10 mouse cellular contexts compared by ENCODE assay signal in genomic region chr11:62821893-62822292, GRCm38 (mm10). TPM values are rescaled to one million over a fixed set of nuclear protein-coding genes. Genes with fewer than 3 reads are reported as not detected.
DNase-seq lines count a peak whose midpoint lies in the region; ATAC-seq lines count a peak whose summit lies in the region.
"Had no signal": no experiment of that assay in that cellular context is flagged by ENCODE, and none has a peak within 500 bp of the region (broad histone marks: within the 10 kb centered on the region; RNA-seq: fewer than 3 reads in every experiment).

No protein-coding gene starts in this region.

- H3K27me3 ChIP-seq in embryonic facial prominence, embryonic 13.5 days: no peaks in the 10 kb centered on the region
- H3K27me3 ChIP-seq in lung, embryonic 15.5 days: no peaks in the 10 kb centered on the region

- H3K9ac ChIP-seq in embryonic facial prominence, embryonic 13.5 days: 0 out of 2 replicates have a peak overlapping the region, but pooled peaks have one; percentile 40
- peak overlapping the region; percentile 5; the same call in 1 of the 2 replicates for H3K9ac ChIP-seq in lung, embryonic 15.5 days

- H3K36me3 ChIP-seq in embryonic facial prominence, embryonic 13.5 days: peaks cover 20% of the 10 kb centered on the region; the same call in 1 of the 2 replicates
- H3K36me3 ChIP-seq in lung, embryonic 15.5 days: no peaks in the 10 kb centered on the region
- H3K36me3 ChIP-seq: G1E had no signal

- peak overlapping the region; percentile 87 for H3K4me2 ChIP-seq in embryonic facial prominence, embryonic 13.5 days
- peak overlapping the region; percentile 79 for H3K4me2 ChIP-seq in lung, embryonic 15.5 days

- peak overlapping the region; percentile 13; the same call in 1 of the 2 replicates for H3K27ac ChIP-seq in embryonic facial prominence, embryonic 13.5 days
- peak overlapping the region; percentile 51 for H3K27ac ChIP-seq in lung, embryonic 15.5 days

- no peaks in the 10 kb centered on the region for H3K9me3 ChIP-seq in embryonic facial prominence, embryonic 13.5 days
- no peaks in the 10 kb centered on the region for H3K9me3 ChIP-seq in lung, embryonic 15.5 days
- H3K9me3 ChIP-seq: G1E had no signal

- H3K4me3 ChIP-seq in embryonic facial prominence, embryonic 13.5 days: peak overlapping the region; percentile 60
- H3K4me3 ChIP-seq in lung, embryonic 15.5 days: peak overlapping the region; percentile 29

- H3K4me1 ChIP-seq in embryonic facial prominence, embryonic 13.5 days: peaks cover 38% of the 10 kb centered on the region
- peaks cover 36% of the 10 kb centered on the region for H3K4me1 ChIP-seq in lung, embryonic 15.5 days

- WGBS in embryonic facial prominence, embryonic 13.5 days: 55% methylated on average over 5 of the region's 5 CpGs
- WGBS in lung, embryonic 15.5 days: 50% methylated on average over 5 of the region's 5 CpGs

- ATAC-seq in embryonic facial prominence, embryonic 13.5 days (ENCODE audit: insufficient number of reproducible peaks, insufficient read depth, low FRiP score, low TSS enrichment, low read depth): no peak
- no peak for ATAC-seq in lung, embryonic 15.5 days (ENCODE audit: borderline replicate concordance, extremely low read depth, low FRiP score, low TSS enrichment)

- DNase-seq in gastrocnemius, adult 18-20 months (ENCODE audit: low spot score): peak; percentile 38
- no peak for DNase-seq in gastrocnemius, adult 8-10 months (ENCODE audit: low spot score in 2 of 2)
- DNase-seq in induced T-regulatory cell, adult 2 months (ENCODE audit: low read depth): peak; percentile 39
- DNase-seq in urinary bladder, postnatal 36 days (ENCODE audit: low spot score in 2 of 2): peak; percentile 44 to 56
- no peak for DNase-seq in right cerebral cortex, adult 2 months (ENCODE audit: low spot score in 2 of 2)
- no peak for DNase-seq in MN1 (ENCODE audit: low spot score)

RNA-seq across cellular contexts. Expression of gene Trim16, which starts 1.9 kb away (rescaled TPM):
- 10 to 100 TPM; 27.1 to 30.2 TPM for total RNA-seq in gastrocnemius, adult 18-20 months (2021)
- 10 to 100 TPM; 35.0 to 46.2 (median 37.3) TPM for total RNA-seq in gastrocnemius, adult 8-10 months (2022)
- 19.9 and 20.7 TPM in 2 replicates for polyA plus RNA-seq in embryonic facial prominence, embryonic 13.5 days (2015; fragmentation: Nextera tagmentation; extraction: Ambion mirVana)
- polyA plus RNA-seq in lung, embryonic 15.5 days (2015; fragmentation: Nextera tagmentation; extraction: Ambion mirVana): 20.2 and 23.6 TPM in 2 replicates
- polyA plus RNA-seq: G1E had no signal

RNA-seq across cellular contexts. Expression of gene Fbxw10, which starts 25.0 kb away (rescaled TPM):
- total RNA-seq in gastrocnemius, adult 18-20 months (2021): under 1 TPM; 0.07 to 0.19 TPM
- total RNA-seq in gastrocnemius, adult 8-10 months (2022): under 1 TPM in 3 of 4 experiments, not detected in 1; 0.11 to 0.65 (median 0.19) TPM
- polyA plus RNA-seq in embryonic facial prominence, embryonic 13.5 days (2015; fragmentation: Nextera tagmentation; extraction: Ambion mirVana): 0.89 and 1.0 TPM in 2 replicates
- polyA plus RNA-seq in lung, embryonic 15.5 days (2015; fragmentation: Nextera tagmentation; extraction: Ambion mirVana): 0.38 and 0.49 TPM in 2 replicates
- total RNA-seq: liver, adult 2 months had no signal
- polyA plus RNA-seq: G1E; liver, adult 2 months had no signal

RNA-seq across cellular contexts. Expression of gene Zfp286, which starts 32.6 kb away (rescaled TPM):
- 1 to 10 TPM; 1.1 to 1.4 TPM for total RNA-seq in gastrocnemius, adult 18-20 months (2021)
- total RNA-seq in gastrocnemius, adult 8-10 months (2022): 1 to 10 TPM; 1.4 to 1.7 (median 1.6) TPM
- 38.4 and 39.8 TPM in 2 replicates for polyA plus RNA-seq in embryonic facial prominence, embryonic 13.5 days (2015; fragmentation: Nextera tagmentation; extraction: Ambion mirVana)
- polyA plus RNA-seq in lung, embryonic 15.5 days (2015; fragmentation: Nextera tagmentation; extraction: Ambion mirVana): 16.6 and 16.7 TPM in 2 replicates
- polyA plus RNA-seq: G1E; liver, adult 2 months had no signal

RNA-seq across cellular contexts. Expression of gene Tvp23b, which starts 57.4 kb away (rescaled TPM):
- total RNA-seq in gastrocnemius, adult 18-20 months (2021): 1 to 10 TPM; 4.8 to 5.4 TPM
- 1 to 10 TPM; 3.5 to 6.2 (median 5.3) TPM for total RNA-seq in gastrocnemius, adult 8-10 months (2022)
- 72.7 and 76.8 TPM in 2 replicates for polyA plus RNA-seq in embryonic facial prominence, embryonic 13.5 days (2015; fragmentation: Nextera tagmentation; extraction: Ambion mirVana)
- 69.3 and 74.3 TPM in 2 replicates for polyA plus RNA-seq in lung, embryonic 15.5 days (2015; fragmentation: Nextera tagmentation; extraction: Ambion mirVana)

Comparison
In these comparisons a context has a peak if more than half of its experiments do, and no peak if none do; other contexts are left out.
1. DNase-seq: peak in gastrocnemius, adult 18-20 months (single experiment), induced T-regulatory cell, adult 2 months (single experiment) and urinary bladder, postnatal 36 days (2 of 2); none in gastrocnemius, adult 8-10 months (0 of 2), right cerebral cortex, adult 2 months (0 of 2) and MN1 (single experiment).